Mouse (Mus musculus) midbrain, embryonic 15.5 days (tissue): ENCODE data around the gene Sidt2. TPM values are rescaled to one million over a fixed set of nuclear protein-coding genes. Genes with fewer than 3 reads are reported as not detected.

ENCODE experiments used
- ATAC-seq: fragments of 200-750 bp; cut with Nextera tagmentation; replicated peaks from 2 replicates; pipeline ENCODE4 v1.8.0; 2017; ENCODE audit warnings: moderate TSS enrichment
- H3K27ac ChIP-seq: fragments of 300-500 bp; sonication (generic); 2 replicates; pipeline ENCODE4 v1.5.1; 2015; ENCODE audit warnings: mild to moderate bottlenecking, inconsistent platforms
- H3K27me3 ChIP-seq: fragments of 300-500 bp; sonication (generic); replicated peaks from 2 replicates; pipeline ENCODE4 v1.6.1; 2015; ENCODE audit warnings: inconsistent platforms
- H3K36me3 ChIP-seq: fragments of 300-500 bp; sonication (generic); replicated peaks from 2 replicates; pipeline ENCODE4 v1.6.1; 2015; ENCODE audit warnings: inconsistent platforms
- H3K4me1 ChIP-seq: fragments of 300-500 bp; sonication (generic); 2 replicates; pipeline ENCODE4 v1.6.1; 2015; ENCODE audit warnings: inconsistent platforms
- H3K4me2 ChIP-seq: fragments of 300-500 bp; sonication (generic); 2 replicates; pipeline ENCODE4 v1.6.1; 2015; ENCODE audit warnings: inconsistent platforms, mild to moderate bottlenecking, moderate library complexity
- H3K4me3 ChIP-seq: fragments of 300-500 bp; sonication (generic); 2 replicates; pipeline ENCODE4 v1.5.1; 2015; ENCODE audit warnings: mild to moderate bottlenecking, inconsistent platforms
- H3K9ac ChIP-seq: fragments of 300-500 bp; sonication (generic); 2 replicates; pipeline ENCODE4 v1.6.1; 2015; ENCODE audit warnings: mild to moderate bottlenecking, inconsistent platforms
- H3K9me3 ChIP-seq: fragments of 300-500 bp; sonication (generic); 2 replicates; pipeline ENCODE4 v1.6.1; 2016; ENCODE audit warnings: inconsistent platforms
- WGBS: fragments of 180-500 bp; shearing (Covaris S2); methylation state at CpG from one replicate; pipeline ENCODE4 v1.1.7; 2015; ENCODE audit warnings: mixed read lengths; 5-methylcytosine and 5-hydroxymethylcytosine counted together
- polyA plus RNA-seq: library from polyadenylated mRNA; unstranded; fragments of >200 nt; fragmentation: Nextera tagmentation; extraction: Ambion mirVana; gene quantifications from 2 replicates; pipeline ENCODE4 v1.2.1, GENCODE M21; 2015

Sidt2 gene
- polyA plus RNA-seq, result 51.9 and 52.8 TPM in 2 replicates

- no peaks in the 10 kb centered on the region for H3K27me3 ChIP-seq
- peak; percentile 98 for ATAC-seq
- peak within 1 kb of the TSS; percentile 83 for H3K27ac ChIP-seq
- peaks cover 32% of the 10 kb centered on the region for H3K4me1 ChIP-seq
- peak within 1 kb of the TSS; percentile 88 for H3K4me3 ChIP-seq
- H3K9ac ChIP-seq, result peak within 1 kb of the TSS; percentile 81
- H3K36me3 ChIP-seq, result 0 out of 2 replicates have a peak, but pooled peaks cover under 1% of the 10 kb centered on the region
- H3K4me2 ChIP-seq, result peak within 1 kb of the TSS; percentile 95
- under 1% methylated on average over 48 of the region's 48 CpGs for WGBS
- H3K9me3 ChIP-seq, result no peaks in the 10 kb centered on the region
Observed at GRCm38 (mm10) chr9:45955107-45955963, at the start of gene Sidt2. Gene Sidt2 (minus strand): TSS chr9:45955258.

GRCm38 (mm10) chr9:46004529-46004928 lies 49.5 kb upstream of the Sidt2 start:
- no peak overlapping the region for H3K4me3 ChIP-seq

GRCm38 (mm10) chr9:46003729-46004128 lies 48.7 kb upstream of the Sidt2 start:
- ATAC-seq, result no peak
- H3K27ac ChIP-seq, result no peak overlapping the region
- 10% methylated on average over 7 of the region's 7 CpGs for WGBS
- no peak overlapping the region for H3K4me2 ChIP-seq
- H3K27me3 ChIP-seq, result no peaks in the 10 kb centered on the region
- H3K4me1 ChIP-seq, result peaks cover 3% of the 10 kb centered on the region
- H3K9ac ChIP-seq, result no peak overlapping the region
- H3K36me3 ChIP-seq, result no peaks in the 10 kb centered on the region
- H3K4me3 ChIP-seq, result no peak overlapping the region
- H3K9me3 ChIP-seq, result no peaks in the 10 kb centered on the region

More at GRCm38 (mm10) chr9:46004529-46004928, 49.5 kb upstream of the Sidt2 start:
- H3K27me3 ChIP-seq, result no peaks in the 10 kb centered on the region
- WGBS, result 62% methylated on average over 3 of the region's 3 CpGs
- H3K9ac ChIP-seq, result no peak overlapping the region
- no peak overlapping the region for H3K4me2 ChIP-seq
- H3K4me1 ChIP-seq, result peaks cover 3% of the 10 kb centered on the region
- H3K9me3 ChIP-seq, result no peaks in the 10 kb centered on the region
- ATAC-seq, result no peak
- no peak overlapping the region for H3K27ac ChIP-seq
- no peaks in the 10 kb centered on the region for H3K36me3 ChIP-seq

GRCm38 (mm10) chr9:45999009-45999408 lies 44.0 kb upstream of the Sidt2 start:
- no peak overlapping the region for H3K4me2 ChIP-seq
- 81% methylated on average over 4 of the region's 4 CpGs for WGBS
- H3K36me3 ChIP-seq, result no peaks in the 10 kb centered on the region
- no peak overlapping the region for H3K9ac ChIP-seq
- no peaks in the 10 kb centered on the region for H3K9me3 ChIP-seq
- no peaks in the 10 kb centered on the region for H3K27me3 ChIP-seq
- no peak overlapping the region for H3K4me3 ChIP-seq
- peaks cover 3% of the 10 kb centered on the region for H3K4me1 ChIP-seq
- ATAC-seq, result no peak
- H3K27ac ChIP-seq, result no peak overlapping the region

- peak; percentile 86 for ATAC-seq
- H3K4me1 ChIP-seq, result peaks cover 40% of the 10 kb centered on the region
- 2% methylated on average over 4 of the region's 4 CpGs for WGBS
Observed at GRCm38 (mm10) chr9:45985229-45985567, 30.1 kb upstream of the Sidt2 start.

GRCm38 (mm10) chr9:45984409-45985228 lies 29.6 kb upstream of the Sidt2 start:
- no peaks in the 10 kb centered on the region for H3K36me3 ChIP-seq
- peak overlapping the region; percentile 83 for H3K9ac ChIP-seq
- no peaks in the 10 kb centered on the region for H3K27me3 ChIP-seq
- WGBS, result under 1% methylated on average over 73 of the region's 76 CpGs
- H3K27ac ChIP-seq, result peak overlapping the region; percentile 92
- no peaks in the 10 kb centered on the region for H3K9me3 ChIP-seq
- peak overlapping the region; percentile 87 for H3K4me2 ChIP-seq
- ATAC-seq, result peak; percentile 95
- H3K4me3 ChIP-seq, result peak overlapping the region; percentile 81
- H3K4me1 ChIP-seq, result peaks cover 46% of the 10 kb centered on the region

More at GRCm38 (mm10) chr9:45985229-45985567, 30.1 kb upstream of the Sidt2 start:
- H3K36me3 ChIP-seq, result no peaks in the 10 kb centered on the region
- peak overlapping the region; percentile 92 for H3K27ac ChIP-seq
- no peaks in the 10 kb centered on the region for H3K9me3 ChIP-seq
- no peaks in the 10 kb centered on the region for H3K27me3 ChIP-seq
- peak overlapping the region; percentile 87 for H3K4me2 ChIP-seq
- H3K9ac ChIP-seq, result peak overlapping the region; percentile 83
- H3K4me3 ChIP-seq, result peak overlapping the region; percentile 81

GRCm38 (mm10) chr9:45983676-45984408 lies 28.8 kb upstream of the Sidt2 start:
- Histone ChIP-seq H3K36me3 (no peaks in the 10 kb centered on the region), H3K4me3 (peak overlapping the region; percentile 81), H3K4me2 (peak overlapping the region; percentile 87), H3K9ac (peak overlapping the region; percentile 83), H3K9me3 (no peaks in the 10 kb centered on the region), H3K27me3 (no peaks in the 10 kb centered on the region), H3K4me1 (peaks cover 46% of the 10 kb centered on the region), H3K27ac (peak overlapping the region; percentile 92)
- WGBS, result under 1% methylated on average over 23 of the region's 23 CpGs
- peak; percentile 14 for ATAC-seq

GRCm38 (mm10) chr9:45981331-45981730 lies 26.3 kb upstream of the Sidt2 start:
- Histone ChIP-seq H3K9ac (no peak overlapping the region), H3K4me3 (no peak overlapping the region), H3K4me2 (no peak overlapping the region), H3K9me3 (no peaks in the 10 kb centered on the region), H3K36me3 (no peaks in the 10 kb centered on the region; the same call in 1 of the 2 replicates), H3K27ac (no peak overlapping the region), H3K4me1 (peaks cover 49% of the 10 kb centered on the region), H3K27me3 (no peaks in the 10 kb centered on the region)
- ATAC-seq, result no peak

GRCm38 (mm10) chr9:45980611-45981010 lies 25.6 kb upstream of the Sidt2 start:
- H3K27ac ChIP-seq, result no peak overlapping the region
- H3K36me3 ChIP-seq, result no peaks in the 10 kb centered on the region; the same call in 1 of the 2 replicates
- H3K4me1 ChIP-seq, result peaks cover 46% of the 10 kb centered on the region
- no peak overlapping the region for H3K4me2 ChIP-seq
- H3K9ac ChIP-seq, result no peak overlapping the region
- 83% methylated on average over 1 of the region's 1 CpGs for WGBS
- H3K27me3 ChIP-seq, result no peaks in the 10 kb centered on the region
- no peak overlapping the region for H3K4me3 ChIP-seq
- no peaks in the 10 kb centered on the region for H3K9me3 ChIP-seq
- no peak for ATAC-seq

- peaks cover 6% of the 10 kb centered on the region; the same call in 1 of the 2 replicates for H3K36me3 ChIP-seq
- 97% methylated on average over 2 of the region's 2 CpGs for WGBS
Observed at GRCm38 (mm10) chr9:45979778-45980177, 24.7 kb upstream of the Sidt2 start.

GRCm38 (mm10) chr9:45976884-45977283 lies 21.8 kb upstream of the Sidt2 start:
- H3K9ac ChIP-seq, result no peak overlapping the region
- H3K9me3 ChIP-seq, result no peaks in the 10 kb centered on the region
- no peaks in the 10 kb centered on the region for H3K27me3 ChIP-seq
- no peak overlapping the region for H3K4me3 ChIP-seq
- H3K36me3 ChIP-seq, result peaks cover 19% of the 10 kb centered on the region; the same call in 1 of the 2 replicates
- H3K27ac ChIP-seq, result no peak overlapping the region
- H3K4me2 ChIP-seq, result no peak overlapping the region
- peaks cover 21% of the 10 kb centered on the region for H3K4me1 ChIP-seq
- WGBS, result 87% methylated on average over 2 of the region's 2 CpGs
- ATAC-seq, result no peak

More at GRCm38 (mm10) chr9:45979778-45980177, 24.7 kb upstream of the Sidt2 start:
- Histone ChIP-seq H3K4me1 (peaks cover 41% of the 10 kb centered on the region), H3K27ac (no peak overlapping the region), H3K27me3 (no peaks in the 10 kb centered on the region), H3K4me3 (no peak overlapping the region), H3K9me3 (no peaks in the 10 kb centered on the region), H3K9ac (no peak overlapping the region), H3K4me2 (no peak overlapping the region)
- ATAC-seq, result no peak
